Mouse (Mus musculus) CD4-positive, CD25-positive, alpha-beta regulatory T cell, adult 2 months (primary cell): ENCODE data around the gene Fstl4.
A peak's percentile ranks its signal among the peaks of the same experiment; 100 is the strongest.

Experiments used
- DNase-seq: peaks from one replicate; pipeline ENCODE4 v3.0.0-alpha.2; 2012; ENCODE audit warnings: low read depth, low spot score

Gene Fstl4

GRCm38 (mm10) chr11:53016358-53017021 is 252.1 kb downstream of the Fstl4 start:
- DNase-seq = no peak

DNA sequence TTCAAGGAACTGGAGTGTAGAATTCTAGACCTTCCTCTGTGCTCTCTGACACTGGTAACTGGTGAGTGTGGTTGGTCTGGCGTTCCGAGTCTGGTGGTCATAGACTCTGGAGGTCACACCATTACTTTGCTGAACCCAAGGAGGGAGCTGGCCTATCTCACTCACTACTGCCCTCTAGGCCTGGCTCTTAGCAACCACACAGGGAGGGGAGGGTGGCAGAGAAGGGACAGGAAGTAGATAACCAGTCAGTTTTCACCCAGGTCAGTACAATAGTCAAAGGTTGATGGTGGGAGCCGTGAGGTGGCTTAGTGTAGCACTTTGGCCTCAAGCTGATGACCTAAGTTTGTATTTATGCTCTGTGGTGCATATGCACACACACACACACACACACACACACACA is 255.1 kb downstream of the Fstl4 start:
- DNase-seq = no peak

DNA sequence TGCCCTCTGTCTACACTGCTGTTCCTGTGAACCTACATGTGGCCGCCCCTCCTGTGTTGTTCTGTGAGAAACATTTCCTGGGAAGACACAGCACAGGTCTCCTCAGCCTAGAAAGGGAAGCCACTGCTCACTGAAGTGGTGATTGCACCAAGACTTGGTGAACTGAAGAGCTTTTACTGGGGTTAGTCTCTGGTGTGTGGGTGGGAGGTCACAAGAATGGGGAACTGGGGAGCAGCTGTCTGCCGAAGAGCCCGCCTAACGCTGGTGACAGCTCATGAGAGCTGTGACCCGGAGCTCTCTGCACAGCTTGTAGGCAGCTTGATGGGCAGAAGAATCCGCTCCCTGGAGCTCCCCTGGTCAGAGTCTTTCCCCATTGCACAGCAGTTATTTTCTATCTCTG is 260.0 kb downstream of the Fstl4 start:
- no peak for DNase-seq

GRCm38 (mm10) chr11:53025686-53026085 is 261.3 kb downstream of the Fstl4 start:
- DNase-seq = no peak

- no peak for DNase-seq
Observed at GRCm38 (mm10) chr11:53028421-53029168, 264.2 kb downstream of the Fstl4 start.

DNA sequence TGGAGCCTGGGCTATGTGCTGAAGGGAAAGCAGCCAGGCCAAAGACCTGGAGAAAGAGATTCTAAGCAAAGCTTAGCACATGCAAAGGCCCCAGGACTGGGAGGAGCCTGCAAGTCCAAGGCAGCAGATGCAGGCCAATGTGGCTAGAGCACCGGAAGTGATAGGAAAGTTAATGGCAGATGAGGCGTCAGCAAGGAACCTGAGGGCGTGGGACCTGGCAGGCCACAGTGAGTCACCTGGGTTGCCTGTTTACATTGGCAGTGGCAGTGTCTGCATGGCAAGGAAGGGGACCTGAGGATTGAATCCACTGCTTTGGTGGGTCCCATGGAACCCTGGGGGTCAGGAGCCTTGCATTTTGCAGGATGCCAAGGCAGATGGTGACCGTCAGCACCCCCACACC is 267.3 kb downstream of the Fstl4 start:
- no peak for DNase-seq

DNA sequence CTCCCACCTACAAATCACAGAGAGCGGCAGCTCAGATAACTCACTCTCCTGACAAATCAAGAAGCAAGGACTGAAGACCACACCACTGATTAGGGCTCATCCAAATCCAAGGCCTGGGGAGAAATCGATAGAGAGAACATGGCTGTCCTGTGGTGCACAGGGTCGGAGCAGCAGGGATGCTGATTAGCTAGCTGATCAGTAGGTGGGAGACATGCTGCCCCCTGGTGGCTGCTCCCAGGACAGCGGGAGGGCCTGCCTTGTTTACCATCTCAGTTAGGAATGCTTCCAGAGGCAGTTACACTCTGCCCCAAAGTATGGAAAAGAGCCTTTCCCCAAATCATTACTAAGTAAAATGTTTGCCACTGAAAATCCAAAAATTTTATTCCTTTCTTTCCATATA is 267.9 kb downstream of the Fstl4 start:
- DNase-seq = peak; percentile 72

GRCm38 (mm10) chr11:53035414-53035813 is 271.0 kb downstream of the Fstl4 start:
- no peak for DNase-seq

DNA sequence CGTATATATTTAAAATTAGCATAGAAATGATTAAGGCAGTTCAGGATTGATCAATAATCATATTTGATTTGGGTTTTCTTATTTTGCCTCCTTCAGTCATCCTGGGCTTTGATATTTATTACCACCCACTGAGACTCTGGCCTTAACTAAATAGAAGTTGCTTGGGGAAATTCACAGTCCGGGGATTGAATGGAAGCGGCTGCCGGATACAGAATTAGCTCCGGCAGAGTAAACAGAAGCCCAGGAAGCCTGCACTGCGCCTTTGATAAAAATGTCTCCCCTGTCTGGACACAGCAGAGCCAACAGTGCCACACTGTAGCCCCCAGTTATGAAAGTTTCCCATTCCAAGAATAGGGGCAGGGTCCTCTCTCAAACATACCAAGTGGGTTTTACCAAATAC is 282.4 kb downstream of the Fstl4 start:
- no peak for DNase-seq

- DNase-seq = no peak
Observed at GRCm38 (mm10) chr11:53054151-53054550, 289.7 kb downstream of the Fstl4 start.

DNA sequence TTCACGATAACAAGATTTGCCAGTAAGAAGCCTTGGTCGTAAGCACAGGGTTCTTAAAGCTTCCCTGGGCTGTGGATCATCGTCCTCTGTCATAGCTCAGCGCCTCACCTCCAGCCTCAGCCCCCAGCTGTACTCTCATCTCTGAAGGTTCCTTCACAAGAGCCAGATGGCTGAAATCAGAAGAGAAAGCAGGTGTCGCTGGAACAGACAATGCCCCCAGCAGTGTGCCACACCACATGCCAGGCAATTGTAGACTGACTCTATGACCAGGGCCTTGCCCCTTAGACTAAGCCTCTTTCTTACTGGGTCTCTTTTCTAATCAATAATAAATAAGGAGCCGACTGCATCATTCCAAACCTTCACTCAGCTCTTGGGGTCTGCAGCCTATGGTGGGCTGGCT is 291.5 kb downstream of the Fstl4 start:
- DNase-seq = no peak

DNA sequence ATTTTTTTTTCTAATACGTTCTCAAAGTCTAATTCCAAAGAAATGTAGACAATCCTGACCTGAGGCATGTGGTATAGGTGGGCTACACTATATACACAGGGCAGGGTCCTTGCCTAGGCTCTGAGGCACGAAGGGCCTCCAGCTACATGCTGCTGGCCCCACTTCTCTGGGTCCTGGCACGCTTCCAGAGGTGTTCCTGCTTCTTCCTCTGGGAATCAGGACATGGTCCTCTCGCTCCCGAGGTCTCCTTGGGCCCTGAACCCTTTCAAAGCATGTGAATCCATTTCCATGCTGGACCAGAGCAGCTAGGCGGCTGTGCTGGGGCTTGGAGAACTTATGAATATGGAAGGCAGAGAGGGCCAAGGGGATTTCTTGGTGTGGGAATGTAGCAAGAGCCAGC is 292.3 kb downstream of the Fstl4 start:
- no peak for DNase-seq

DNA sequence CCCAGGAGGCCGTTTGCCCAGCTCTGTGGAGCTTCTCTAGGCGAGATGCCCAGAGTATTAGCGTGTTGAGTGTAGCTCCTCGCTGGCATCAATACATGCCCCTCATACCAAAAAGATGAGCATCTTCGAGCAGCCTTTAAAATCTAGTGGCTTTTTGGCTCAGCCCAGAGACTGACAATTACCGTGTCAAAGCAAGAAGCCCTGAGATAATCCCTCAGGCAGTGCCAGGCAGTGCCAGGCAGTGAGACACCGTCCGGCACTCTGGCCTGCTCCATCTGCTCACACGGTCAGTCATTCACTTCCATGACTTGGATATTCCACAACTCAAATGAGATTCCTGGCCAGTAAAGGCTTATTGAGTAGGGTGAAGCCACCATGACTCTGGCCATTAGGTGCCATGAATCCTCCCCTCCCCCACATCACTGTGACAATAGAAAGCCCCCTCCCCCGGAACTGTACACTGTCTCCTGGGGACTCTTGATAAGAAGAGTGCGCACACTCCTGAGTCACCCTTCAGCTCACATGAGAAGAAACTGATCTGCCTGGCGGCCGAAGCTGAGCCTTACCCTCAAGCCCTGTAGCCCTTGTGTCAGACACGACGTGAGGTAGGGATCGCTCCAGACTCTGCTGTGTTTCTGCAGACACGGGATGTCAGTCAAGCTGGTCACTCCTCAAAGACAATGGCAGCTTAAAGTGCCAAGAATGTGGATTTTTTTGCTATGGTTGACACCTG is 293.6 kb downstream of the Fstl4 start:
- DNase-seq = no peak

DNA sequence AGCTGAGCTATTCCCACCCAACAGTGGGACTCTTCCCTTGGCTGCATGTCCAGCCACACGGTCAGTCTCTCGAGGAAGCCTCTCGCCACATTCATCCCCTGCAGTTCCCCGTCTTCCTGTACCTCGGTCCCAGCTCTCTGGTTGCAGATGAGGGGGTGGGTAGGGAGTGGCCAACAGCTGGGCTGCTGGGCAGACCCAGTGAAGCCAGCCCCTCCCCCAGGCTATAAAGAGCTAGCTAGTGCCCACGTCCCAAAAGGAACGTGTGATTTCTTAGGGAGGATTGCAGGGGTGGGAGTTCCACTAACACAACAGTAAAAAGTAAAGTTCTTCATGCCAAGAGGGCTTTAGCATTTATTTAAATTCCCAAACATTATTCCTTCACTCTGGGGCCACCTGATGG is 294.1 kb downstream of the Fstl4 start:
- DNase-seq = no peak

DNA sequence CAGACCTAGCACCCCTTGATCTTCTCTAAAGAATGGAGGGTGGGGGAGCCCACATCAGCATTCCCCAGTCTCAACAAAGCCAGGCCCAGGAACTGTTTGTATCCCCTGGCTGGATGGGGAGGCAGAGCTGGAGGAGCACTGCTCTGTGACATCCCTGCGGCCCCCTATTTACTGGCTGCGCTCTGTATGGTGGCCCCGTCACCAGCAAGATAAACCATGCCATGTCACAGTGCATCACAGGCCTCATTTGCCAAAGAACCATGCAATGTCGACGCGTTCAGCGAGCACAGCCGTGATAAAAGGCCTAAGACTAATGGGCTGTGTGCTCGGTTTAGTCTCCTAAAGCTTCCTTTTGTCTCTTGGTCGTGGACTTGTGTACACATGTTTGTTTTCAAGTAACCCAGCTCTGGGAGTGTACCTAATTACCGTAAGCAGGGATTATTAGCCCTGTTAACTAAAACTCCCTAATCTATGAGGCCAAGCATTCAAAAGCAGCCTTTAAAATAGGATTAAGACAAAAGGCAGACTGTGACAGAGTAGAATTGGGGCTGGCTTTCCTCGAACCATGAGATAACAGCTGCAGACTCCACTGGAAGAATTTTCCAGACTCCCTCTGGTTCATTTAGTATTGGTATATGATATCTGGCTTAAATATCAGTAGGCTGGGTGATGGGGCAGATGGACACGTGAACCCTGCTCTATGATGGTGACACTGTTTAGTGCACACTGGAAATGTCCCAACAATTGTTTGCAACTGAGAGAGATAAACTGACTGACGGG is 303.5 kb downstream of the Fstl4 start:
- DNase-seq = no peak

GRCm38 (mm10) chr11:53068479-53069065 is 304.1 kb downstream of the Fstl4 start:
- no peak for DNase-seq

- DNase-seq = no peak
Observed at GRCm38 (mm10) chr11:53069751-53070150, 305.3 kb downstream of the Fstl4 start.

DNA sequence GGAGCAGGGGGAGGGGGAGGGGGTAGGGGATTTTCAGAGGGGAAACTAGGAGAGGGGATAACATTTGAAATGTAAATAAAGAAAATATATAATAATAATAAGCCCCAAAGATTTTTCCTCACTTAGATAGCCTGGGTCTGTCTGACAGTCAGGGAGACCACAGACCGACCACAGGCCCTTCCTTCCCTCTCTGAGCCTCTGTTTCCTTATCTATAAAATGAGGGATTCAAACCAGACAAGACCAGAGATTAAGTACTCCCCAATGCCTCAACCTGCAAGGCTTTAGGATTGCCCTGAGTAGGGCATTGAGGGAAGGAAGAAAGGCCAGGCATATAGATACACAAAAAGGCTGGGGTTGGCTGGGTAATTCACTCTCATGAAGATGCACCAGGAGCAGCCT is 307.2 kb downstream of the Fstl4 start:
- no peak for DNase-seq

GRCm38 (mm10) chr11:53077641-53078040 is 313.2 kb downstream of the Fstl4 start:
- no peak for DNase-seq

- no peak for DNase-seq
Observed at GRCm38 (mm10) chr11:53078419-53079334, 314.2 kb downstream of the Fstl4 start.
